Mouse (Mus musculus) limb, embryonic 14.5 days (tissue): ENCODE measurements around the gene Npr2. TPM values are rescaled to one million over a fixed set of nuclear protein-coding genes. Genes with fewer than 3 reads are reported as not detected.

ENCODE experiments used
- ATAC-seq: fragments of 200-750 bp; cut with Nextera tagmentation; 2 replicates; pipeline ENCODE4 v1.8.0; 2017; ENCODE audit warnings: low read depth, moderate number of reproducible peaks, moderate TSS enrichment; ENCODE audit not compliant: low FRiP score
- DNase-seq: peaks from one replicate; pipeline ENCODE4 v3.0.0-alpha.2; 2015; ENCODE audit warnings: low spot score
- H3K27ac ChIP-seq: fragments of 300-500 bp; sonication (generic); replicated peaks from 2 replicates; pipeline ENCODE4 v1.5.1; 2014; ENCODE audit warnings: low read depth, mild to moderate bottlenecking, low read length, moderate library complexity, mixed read lengths
- H3K27me3 ChIP-seq: fragments of 300-500 bp; sonication (generic); 2 replicates; pipeline ENCODE4 v1.6.1; 2014; ENCODE audit warnings: low read length, mixed read lengths; ENCODE audit not compliant: control insufficient read depth, insufficient read depth
- H3K36me3 ChIP-seq: fragments of 300-500 bp; sonication (generic); 2 replicates; pipeline ENCODE4 v1.6.1; 2014; ENCODE audit warnings: mild to moderate bottlenecking, low read length, moderate library complexity, mixed read lengths; ENCODE audit not compliant: control insufficient read depth, insufficient read depth
- H3K4me1 ChIP-seq: fragments of 300-500 bp; sonication (generic); 2 replicates; pipeline ENCODE4 v1.6.1; 2014; ENCODE audit warnings: antibody characterized with exemption, low read length, mixed read lengths; ENCODE audit not compliant: control insufficient read depth, insufficient read depth
- H3K4me2 ChIP-seq: fragments of 300-500 bp; sonication (generic); replicated peaks from 2 replicates; pipeline ENCODE4 v1.6.1; 2014; ENCODE audit warnings: low read depth, mild to moderate bottlenecking, low read length, moderate library complexity; ENCODE audit not compliant: severe bottlenecking
- H3K4me3 ChIP-seq: fragments of 300-500 bp; sonication (generic); replicated peaks from 2 replicates; pipeline ENCODE4 v1.5.1; 2014; ENCODE audit warnings: low read length
- H3K9ac ChIP-seq: fragments of 300-500 bp; sonication (generic); 2 replicates; pipeline ENCODE4 v1.6.1; 2014; ENCODE audit warnings: mild to moderate bottlenecking, low read depth, low read length, moderate library complexity; ENCODE audit not compliant: severe bottlenecking
- H3K9me3 ChIP-seq: fragments of 300-500 bp; sonication (generic); 2 replicates; pipeline ENCODE4 v1.6.1; 2016; ENCODE audit warnings: low read length; ENCODE audit not compliant: control insufficient read depth
- POLR2A ChIP-seq: fragments of 200-500 bp; IDR thresholded peaks from 2 replicates; pipeline ENCODE4 v1.8.0; 2012; ENCODE audit warnings: inconsistent platforms, mild to moderate bottlenecking, moderate library complexity, borderline replicate concordance; ENCODE audit not compliant: insufficient read depth, insufficient read length; ENCODE audit errors: extremely low read depth
- WGBS: fragments of 180-500 bp; shearing (Covaris S2); extraction: QIAGEN DNeasy Blood & Tissue Kit; methylation state at CpG from one replicate; pipeline ENCODE4 v1.1.7; 2014; 5-methylcytosine and 5-hydroxymethylcytosine counted together
- polyA plus RNA-seq, 2 experiments: library from polyadenylated mRNA; depleted of rRNA in 1 of 2; stranded (reverse) in 1 of 2; unstranded in 1 of 2; fragments of >200 nt; fragmentation: Nextera tagmentation in 1 of 2; extraction: Ambion mirVana in 1 of 2; gene quantifications; 2 replicates each; pipeline versions ENCODE4 v1.2.1 to v1.2.3; 2012 to 2014

The Npr2 gene
- polyA plus RNA-seq, 2 experiments = 33.3 to 121 TPM

DNA sequence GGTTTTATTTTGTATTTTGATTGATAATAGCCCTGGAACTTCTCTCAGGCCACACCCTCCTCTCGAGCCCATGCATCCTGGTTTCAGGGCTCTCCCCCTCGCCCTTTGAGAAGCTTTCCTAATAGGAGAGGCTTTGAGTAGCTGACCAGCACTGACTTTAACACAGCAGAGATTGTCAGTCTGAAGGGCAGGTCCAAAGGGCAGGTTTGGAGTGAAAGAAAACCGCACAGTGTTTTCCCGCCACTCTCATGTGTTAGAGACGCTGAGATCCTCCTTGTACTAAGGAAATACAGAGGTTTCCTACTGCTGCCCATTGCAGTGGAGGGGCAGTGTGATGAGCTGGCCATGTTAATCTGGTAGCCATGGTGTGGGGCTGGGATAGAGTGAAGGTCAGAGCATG, 43.2 kb downstream of the Npr2 start:
- Histone ChIP-seq H3K27me3 (no peaks in the 10 kb centered on the region), H3K36me3 (peaks cover 31% of the 10 kb centered on the region), H3K4me3 (no peak overlapping the region), H3K4me1 (peaks cover 11% of the 10 kb centered on the region), H3K27ac (no peak overlapping the region), H3K9me3 (no peaks in the 10 kb centered on the region), H3K9ac (no peak overlapping the region), H3K4me2 (no peak overlapping the region)
- ATAC-seq (no peak), DNase-seq (no peak)
- WGBS = 86% methylated on average over 5 of the region's 5 CpGs
- TF ChIP-seq POLR2A = no peak

DNA sequence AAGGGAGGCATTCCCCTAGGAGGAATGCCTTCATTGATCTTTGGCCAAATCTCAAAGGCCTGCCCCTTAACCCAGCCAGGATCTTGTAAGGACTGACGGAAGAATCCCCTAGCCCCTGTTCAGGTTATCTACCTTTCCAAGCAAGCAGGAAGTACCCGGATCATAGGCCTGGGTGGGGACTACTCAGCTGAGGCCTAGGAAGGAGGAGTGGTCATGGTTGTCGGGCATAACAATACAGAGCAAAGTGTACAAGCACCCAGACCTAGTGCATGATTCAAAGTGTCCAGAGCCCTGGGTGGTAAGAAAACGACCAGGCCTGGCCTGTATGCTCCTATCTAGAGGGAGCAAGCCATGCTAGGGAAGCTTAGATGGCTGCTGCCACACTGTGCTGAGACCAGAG, 43.9 kb downstream of the Npr2 start:
- WGBS = 78% methylated on average over 4 of the region's 4 CpGs
- Histone ChIP-seq H3K4me3 (no peak overlapping the region), H3K27ac (no peak overlapping the region), H3K36me3 (peaks cover 33% of the 10 kb centered on the region), H3K4me2 (no peak overlapping the region), H3K27me3 (no peaks in the 10 kb centered on the region), H3K9me3 (no peaks in the 10 kb centered on the region), H3K9ac (no peak overlapping the region), H3K4me1 (peaks cover 6% of the 10 kb centered on the region; the same call in 1 of the 2 replicates)
- ATAC-seq (no peak), DNase-seq (no peak)
- TF ChIP-seq POLR2A = no peak

- DNase-seq (no peak), ATAC-seq (no peak)
- H3K9ac ChIP-seq = no peak overlapping the region
- H3K4me2 ChIP-seq = no peak overlapping the region
- no peaks in the 10 kb centered on the region for H3K4me1 ChIP-seq
- TF ChIP-seq POLR2A = no peak
- no peak overlapping the region for H3K27ac ChIP-seq
- no peaks in the 10 kb centered on the region for H3K27me3 ChIP-seq
- no peak overlapping the region for H3K4me3 ChIP-seq
- no peaks in the 10 kb centered on the region for H3K9me3 ChIP-seq
- H3K36me3 ChIP-seq = peaks cover 53% of the 10 kb centered on the region
- 92% methylated on average over 6 of the region's 6 CpGs for WGBS
Measured at GRCm38 (mm10) chr4:43678541-43678940, 46.8 kb downstream of the Npr2 start.

DNA sequence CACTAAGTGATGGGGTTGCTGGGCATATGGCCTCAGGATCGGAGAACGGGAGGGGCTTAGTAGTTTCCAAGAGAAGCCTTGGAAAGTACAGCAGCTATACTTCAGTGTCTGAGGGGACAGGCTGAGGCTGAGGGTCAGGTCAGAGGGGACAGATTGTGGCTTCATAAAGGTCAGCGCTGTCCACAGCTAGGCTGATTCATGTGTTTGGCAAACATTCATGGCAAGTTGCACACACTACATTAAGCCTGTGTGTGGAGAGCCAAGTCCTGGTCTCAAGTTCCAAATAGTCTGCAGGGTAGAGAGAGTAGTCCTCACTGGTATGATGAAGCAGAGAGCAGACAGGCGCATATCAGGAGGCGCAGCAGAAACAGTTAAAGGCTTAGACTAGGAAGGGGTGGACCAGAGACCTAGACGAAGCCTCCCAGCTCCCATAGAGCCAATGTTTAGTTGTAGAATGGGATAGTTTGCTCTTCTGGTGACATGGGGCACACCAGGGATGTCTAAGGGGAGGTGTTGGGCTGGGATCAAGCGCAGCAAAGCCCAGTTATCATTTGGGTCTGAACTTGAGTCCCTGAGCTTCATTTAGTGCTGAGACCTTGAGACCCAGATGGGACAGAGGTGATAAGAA, 47.8 kb downstream of the Npr2 start:
- no peak for ATAC-seq
- H3K27me3 ChIP-seq = no peaks in the 10 kb centered on the region
- no peak for DNase-seq
- H3K4me1 ChIP-seq = no peaks in the 10 kb centered on the region
- H3K4me3 ChIP-seq = no peak overlapping the region
- WGBS = 89% methylated on average over 7 of the region's 7 CpGs
- TF ChIP-seq POLR2A = no peak
- H3K9ac ChIP-seq = no peak overlapping the region
- H3K36me3 ChIP-seq = peaks cover 48% of the 10 kb centered on the region
- no peaks in the 10 kb centered on the region for H3K9me3 ChIP-seq
- H3K27ac ChIP-seq = no peak overlapping the region
- no peak overlapping the region for H3K4me2 ChIP-seq

GRCm38 (mm10) chr4:43690021-43690420, 58.3 kb downstream of the Npr2 start:
- 94% methylated on average over 17 of the region's 17 CpGs for WGBS
- no peak for TF ChIP-seq POLR2A
- H3K4me2 ChIP-seq = no peak overlapping the region
- no peaks in the 10 kb centered on the region for H3K4me1 ChIP-seq
- no peaks in the 10 kb centered on the region for H3K9me3 ChIP-seq
- DNase-seq (no peak), ATAC-seq (no peak)
- no peak overlapping the region for H3K4me3 ChIP-seq
- no peak overlapping the region for H3K27ac ChIP-seq
- H3K27me3 ChIP-seq = no peaks in the 10 kb centered on the region
- peaks cover 50% of the 10 kb centered on the region for H3K36me3 ChIP-seq
- no peak overlapping the region for H3K9ac ChIP-seq
